ENCODE assay signal across 13 mouse cellular contexts in the genomic region with DNA sequence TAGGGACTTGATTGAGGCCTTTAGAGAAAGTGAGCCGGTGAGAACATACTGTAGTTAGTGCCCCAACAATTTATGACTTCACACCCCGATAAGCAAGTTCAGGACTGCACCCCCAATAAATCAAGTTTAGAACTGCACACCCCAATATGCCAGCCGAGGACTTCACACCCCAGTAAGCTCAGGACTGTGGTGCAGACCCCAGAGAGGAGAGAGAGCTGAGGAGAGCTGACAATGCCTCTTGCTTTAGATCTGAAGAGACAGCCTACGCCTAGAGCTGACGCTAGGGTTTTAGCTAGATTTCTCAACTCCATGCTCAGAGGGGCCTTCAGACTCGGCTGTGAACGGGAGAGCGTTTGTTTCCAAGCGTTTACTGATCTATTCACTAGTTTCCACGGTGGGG. TPM values are rescaled to one million over a fixed set of nuclear protein-coding genes. Genes with fewer than 3 reads are reported as not detected.
"Had no signal": no experiment of that assay in that cellular context is flagged by ENCODE, and none has a peak within 500 bp of the region (broad histone marks: within the 10 kb centered on the region; RNA-seq: fewer than 3 reads in every experiment).

No protein-coding gene starts in this region.

- ATAC-seq: liver, embryonic 12.5 days had no signal

- H3K4me2 ChIP-seq: hindbrain, embryonic 14.5 days; limb, embryonic 15.5 days; liver, embryonic 12.5 days; lung, embryonic 14.5 days; neural tube, embryonic 12.5 days had no signal

- DNase-seq: lung, postnatal 10 days; lung, postnatal 4 days; midbrain, embryonic 14.5 days; right cerebral cortex, postnatal 4 days; thymus, adult 2 months; thymus, postnatal 36 days had no signal

- H3K9me3 ChIP-seq: limb, embryonic 15.5 days; liver, embryonic 12.5 days; midbrain, embryonic 10.5 days; neural tube, embryonic 12.5 days had no signal

- H3K4me3 ChIP-seq: left cerebral cortex, adult 2 months; limb, embryonic 15.5 days; liver, embryonic 12.5 days; midbrain, embryonic 10.5 days; neural tube, embryonic 12.5 days had no signal

- H3K9ac ChIP-seq: hindbrain, embryonic 14.5 days; limb, embryonic 15.5 days; liver, embryonic 12.5 days; lung, embryonic 14.5 days; neural tube, embryonic 12.5 days had no signal

- H3K27me3 ChIP-seq: limb, embryonic 15.5 days; liver, embryonic 12.5 days; neural tube, embryonic 12.5 days had no signal

- H3K36me3 ChIP-seq: limb, embryonic 15.5 days; liver, embryonic 12.5 days; midbrain, embryonic 10.5 days; neural tube, embryonic 12.5 days had no signal

- H3K27ac ChIP-seq: hindbrain, embryonic 14.5 days; left cerebral cortex, adult 2 months; limb, embryonic 15.5 days; liver, embryonic 12.5 days; midbrain, embryonic 10.5 days; neural tube, embryonic 12.5 days had no signal

- H3K4me1 ChIP-seq: limb, embryonic 15.5 days; liver, embryonic 12.5 days; midbrain, embryonic 10.5 days; neural tube, embryonic 12.5 days had no signal

RNA-seq across cellular contexts. Expression of gene Acpp, which starts 32.7 kb away (rescaled TPM):
- polyA plus RNA-seq: neural tube, embryonic 12.5 days had no signal
